Mouse (Mus musculus) forebrain, embryonic 14.5 days (tissue): ENCODE results near the gene Dlx3. TPM values are rescaled to one million over a fixed set of nuclear protein-coding genes. Genes with fewer than 3 reads are reported as not detected.

Source experiments
- polyA plus RNA-seq: library from polyadenylated mRNA; unstranded; fragments of >200 nt; fragmentation: Nextera tagmentation; extraction: Ambion mirVana; gene quantifications from 2 replicates; pipeline ENCODE4 v1.2.1, GENCODE M21; 2014

Gene Dlx3
- polyA plus RNA-seq, 1 experiment from 2014 or later, result not detected

Other genes with a start within 250 kb of the Dlx3 start
- gene Col1a1, start 183.9 kb upstream of the Dlx3 start, polyA plus RNA-seq, result 20.6 and 41.7 TPM in 2 replicates
- not detected in 2 replicates for gene Hils1, start 152.5 kb upstream of the Dlx3 start, polyA plus RNA-seq
- gene Sgca, start 143.8 kb upstream of the Dlx3 start, polyA plus RNA-seq, result not detected in 2 replicates
- gene Ppp1r9b, start 129.1 kb upstream of the Dlx3 start, polyA plus RNA-seq, result 20.8 and 21.8 TPM in 2 replicates
- 81.7 and 96.5 TPM in 2 replicates for gene Samd14, start 110.2 kb upstream of the Dlx3 start, polyA plus RNA-seq
- gene Pdk2, start 78.8 kb upstream of the Dlx3 start, polyA plus RNA-seq, result 20.1 and 24.2 TPM in 2 replicates
- gene Itga3, start 43.3 kb upstream of the Dlx3 start, polyA plus RNA-seq, result 4.1 and 4.8 TPM in 2 replicates
- 0.11 TPM in 1 of 2 replicates, not detected in the other for gene Dlx4, start 26.1 kb downstream of the Dlx3 start, polyA plus RNA-seq
- gene Tac4, start 141.4 kb downstream of the Dlx3 start, polyA plus RNA-seq, result not detected in 2 replicates
- 66.5 and 68.0 TPM in 2 replicates for gene Kat7, start 190.1 kb downstream of the Dlx3 start, polyA plus RNA-seq
- gene Fam117a, start 216.9 kb downstream of the Dlx3 start, polyA plus RNA-seq, result 3.3 and 4.0 TPM in 2 replicates